8 mouse cellular contexts compared by ENCODE assay signal in genomic region chr10:5551382-5551781, GRCm38 (mm10). TPM values are rescaled to one million over a fixed set of nuclear protein-coding genes. Genes with fewer than 3 reads are reported as not detected.
DNase-seq lines count a peak whose midpoint lies in the region; ATAC-seq lines count a peak whose summit lies in the region.

Gene Syne1, minus strand, starts transcription at chr10:5551482.

- H3K9me3 ChIP-seq in midbrain, embryonic 13.5 days = no peaks in the 10 kb centered on the region

- H3K27me3 ChIP-seq in midbrain, embryonic 13.5 days = peaks cover 3% of the 10 kb centered on the region; the same call in 1 of the 2 replicates

- H3K9ac ChIP-seq in midbrain, embryonic 13.5 days (replicated peaks) = peak within 1 kb of the TSS; percentile 76

- H3K27ac ChIP-seq in brown adipose tissue, adult 24 weeks (replicated peaks; ENCODE audit: low read depth, low read length) = peak within 1 kb of the TSS; percentile 44
- H3K27ac ChIP-seq in midbrain, embryonic 13.5 days = peak within 1 kb of the TSS; percentile 78

- H3K4me1 ChIP-seq in brown adipose tissue, adult 24 weeks (ENCODE audit: control insufficient read depth, insufficient read depth, insufficient read length, low read length) = no peaks in the 10 kb centered on the region
- H3K4me1 ChIP-seq in midbrain, embryonic 13.5 days (replicated peaks) = peaks cover 9% of the 10 kb centered on the region; the same call in 1 of the 2 replicates

- no peak for ATAC-seq in granulocyte monocyte progenitor cell, adult 5-6 weeks (replicated peaks; ENCODE audit: poor library complexity, severe bottlenecking)
- ATAC-seq in midbrain, embryonic 13.5 days = no peak

- WGBS in midbrain, embryonic 13.5 days = 32% methylated on average over 5 of the region's 5 CpGs

- DNase-seq in layer of hippocampus, adult 18-20 months (ENCODE audit: low spot score in 2 of 2) = no peak
- no peak for DNase-seq in layer of hippocampus, adult 11-12 months (ENCODE audit: low spot score)
- no peak for DNase-seq in layer of hippocampus, postnatal 14 days (ENCODE audit: low spot score in 2 of 2)
- DNase-seq in spleen, adult 12 weeks (ENCODE audit: low spot score) = no peak
- no peak for DNase-seq in c-Kit-positive CD71-positive TER-119-positive erythroid progenitor cells, embryonic 14.5 days (ENCODE audit: low spot score)

- peak within 1 kb of the TSS; percentile 68 for H3K4me3 ChIP-seq in brown adipose tissue, adult 24 weeks (ENCODE audit: insufficient read depth, low read depth, low read length)
- peak within 1 kb of the TSS; percentile 62 for H3K4me3 ChIP-seq in midbrain, embryonic 13.5 days (replicated peaks)

- no peaks in the 10 kb centered on the region for H3K36me3 ChIP-seq in midbrain, embryonic 13.5 days

- H3K4me2 ChIP-seq in midbrain, embryonic 13.5 days (replicated peaks) = peak within 1 kb of the TSS; percentile 76

RNA-seq across cellular contexts. Expression of gene Syne1, which starts in this region (rescaled TPM):
- 100 to 1,000 TPM; 296 to 313 TPM for total RNA-seq in layer of hippocampus, adult 18-20 months (2021)
- 7.6 and 8.1 TPM in 2 replicates for polyA plus RNA-seq in brown adipose tissue, adult 24 weeks (2012; ENCODE audit: insufficient read depth, insufficient read length, missing spikeins)
- total RNA-seq in granulocyte monocyte progenitor cell, adult 5-6 weeks (2014; fragmentation: Nextera tagmentation) = 13.2 and 23.7 TPM in 2 replicates
- 27.4 and 30.7 TPM in 2 replicates for total RNA-seq in granulocyte monocyte progenitor cell, adult 5-6 weeks (2017)
- 100 to 1,000 TPM; 178 to 205 TPM for total RNA-seq in layer of hippocampus, postnatal 14 days (2021)
- polyA plus RNA-seq in midbrain, embryonic 13.5 days (2015; fragmentation: Nextera tagmentation; extraction: Ambion mirVana) = 7.3 and 7.5 TPM in 2 replicates

Comparison
In these comparisons a context has a peak if more than half of its experiments do, and no peak if none do; other contexts are left out.
1. RNA of gene Syne1 (total RNA-seq): 296 to 313 TPM in layer of hippocampus, adult 18-20 months and 178 to 205 TPM in layer of hippocampus, postnatal 14 days; 13.2 to 30.7 TPM in granulocyte monocyte progenitor cell, adult 5-6 weeks; every median in the first group is over 4 times any median in the second.